Mouse (Mus musculus) liver, embryonic 14.5 days (tissue): ENCODE results near the gene Maml2. TPM values are rescaled to one million over a fixed set of nuclear protein-coding genes. Genes with fewer than 3 reads are reported as not detected.

Source experiments
- ATAC-seq: fragments of 200-750 bp; cut with Nextera tagmentation; 2 replicates; pipeline ENCODE4 v1.8.0; 2017; ENCODE audit warnings: moderate number of reproducible peaks, mild to moderate bottlenecking, moderate library complexity; ENCODE audit not compliant: insufficient read depth
- DNase-seq, 3 experiments: peaks; one replicate each; pipeline ENCODE4 v3.0.0-alpha.2; 2012 to 2013; ENCODE audit warnings: low read depth in 3 of 3, low spot score in 3 of 3
- H3K27ac ChIP-seq: fragments of 300-500 bp; sonication (generic); 2 replicates; pipeline ENCODE4 v1.5.1; 2014; ENCODE audit warnings: moderate library complexity, mild to moderate bottlenecking, control low read depth, inconsistent platforms
- H3K27me3 ChIP-seq: fragments of 300-500 bp; sonication (generic); 2 replicates; pipeline ENCODE4 v1.6.1; 2014; ENCODE audit warnings: mild to moderate bottlenecking, low read length, moderate library complexity; ENCODE audit not compliant: control insufficient read depth, insufficient read depth
- H3K36me3 ChIP-seq: fragments of 300-500 bp; sonication (generic); replicated peaks from 2 replicates; pipeline ENCODE4 v1.6.1; 2014; ENCODE audit warnings: low read depth; ENCODE audit not compliant: control insufficient read depth, insufficient read depth
- H3K4me1 ChIP-seq, 2 experiments: fragments of 200-500 bp in 1 of 2; fragments of 300-500 bp in 1 of 2; sonication (generic) in 1 of 2; replicated peaks; 2 replicates each; pipeline ENCODE4 v1.6.1; 2012 to 2014; ENCODE audit warnings: antibody characterized with exemption in 1 of 2, inconsistent platforms in 1 of 2, low read length in 1 of 2; ENCODE audit not compliant: control insufficient read depth in 2 of 2, insufficient read depth in 2 of 2
- H3K4me2 ChIP-seq: fragments of 300-500 bp; sonication (generic); 2 replicates; pipeline ENCODE4 v1.6.1; 2014; ENCODE audit warnings: low read depth, mild to moderate bottlenecking, control low read depth, moderate library complexity
- H3K4me3 ChIP-seq, 2 experiments: fragments of 200-500 bp in 1 of 2; fragments of 300-500 bp in 1 of 2; sonication (generic) in 1 of 2; 2 replicates each; pipeline ENCODE4 v1.5.1; 2012 to 2014; ENCODE audit warnings: low read depth in 2 of 2, low read length in 2 of 2, mild to moderate bottlenecking in 2 of 2, control low read depth in 1 of 2, inconsistent platforms in 1 of 2, moderate library complexity in 1 of 2; ENCODE audit not compliant: insufficient read depth in 1 of 2
- H3K9ac ChIP-seq: fragments of 300-500 bp; sonication (generic); replicated peaks from 2 replicates; pipeline ENCODE4 v1.6.1; 2014; ENCODE audit warnings: mild to moderate bottlenecking, control low read depth, moderate library complexity
- H3K9me3 ChIP-seq: fragments of 300-500 bp; sonication (generic); 2 replicates; pipeline ENCODE4 v1.6.1; 2016; ENCODE audit warnings: low read length, mixed read lengths; ENCODE audit not compliant: control insufficient read depth
- CTCF ChIP-seq: IDR thresholded peaks from 2 replicates; pipeline ENCODE4 v1.5.1; 2016; ENCODE audit warnings: antibody characterized with exemption, low read depth, control low read depth
- EP300 ChIP-seq: IDR thresholded peaks from 2 replicates; pipeline ENCODE4 v1.6.1; 2016; ENCODE audit warnings: antibody characterized with exemption, low read depth
- WGBS: fragments of 180-500 bp; shearing (Covaris S2); extraction: QIAGEN DNeasy Blood & Tissue Kit; methylation state at CpG from one replicate; pipeline ENCODE4 v1.1.7; 2014; ENCODE audit not compliant: insufficient replicate concordance; 5-methylcytosine and 5-hydroxymethylcytosine counted together
- polyA plus RNA-seq, 2 experiments: library from polyadenylated mRNA; depleted of rRNA in 1 of 2; stranded (reverse) in 1 of 2; unstranded in 1 of 2; fragments of >200 nt; fragmentation: Nextera tagmentation in 1 of 2; extraction: Ambion mirVana in 1 of 2; gene quantifications; 2 replicates each; pipeline versions ENCODE4 v1.2.1 to v1.2.3; 2012 to 2014

Gene Maml2
- polyA plus RNA-seq, 2 experiments, result 0.65 to 0.66 TPM

- Histone ChIP-seq H3K4me2 (no peak overlapping the region), H3K9me3 (no peaks in the 10 kb centered on the region), H3K4me1 (no peaks in the 10 kb centered on the region), H3K4me3 (no peak overlapping the region), H3K27ac (no peak overlapping the region), H3K9ac (no peak overlapping the region), H3K36me3 (no peaks in the 10 kb centered on the region), H3K27me3 (no peaks in the 10 kb centered on the region)
- WGBS, result 45% methylated on average over 8 of the region's 8 CpGs
- TF ChIP-seq EP300 (no peak), CTCF (no peak)
- ATAC-seq, result no peak
- no peak for DNase-seq
Measured at GRCm38 (mm10) chr9:13543167-13543566, 245.4 kb downstream of the Maml2 start.

GRCm38 (mm10) chr9:13544133-13544532, 246.4 kb downstream of the Maml2 start:
- WGBS, result 60% methylated on average over 8 of the region's 8 CpGs
- no peak for DNase-seq

GRCm38 (mm10) chr9:13545726-13546125, 248.0 kb downstream of the Maml2 start:
- H3K9ac ChIP-seq, result no peak overlapping the region
- no peaks in the 10 kb centered on the region for H3K27me3 ChIP-seq
- H3K4me2 ChIP-seq, result no peak overlapping the region
- H3K4me1 ChIP-seq, result no peaks in the 10 kb centered on the region
- H3K4me3 ChIP-seq, result no peak overlapping the region
- no peak overlapping the region for H3K27ac ChIP-seq
- no peaks in the 10 kb centered on the region for H3K36me3 ChIP-seq
- TF ChIP-seq CTCF, result no peak
- TF ChIP-seq EP300, result no peak
- no peak for ATAC-seq
- 40% methylated on average over 6 of the region's 6 CpGs for WGBS
- DNase-seq, result no peak
- H3K9me3 ChIP-seq, result no peaks in the 10 kb centered on the region

More at GRCm38 (mm10) chr9:13544133-13544532, 246.4 kb downstream of the Maml2 start:
- ATAC-seq, result no peak
- Histone ChIP-seq H3K9me3 (no peaks in the 10 kb centered on the region), H3K4me1 (no peaks in the 10 kb centered on the region), H3K36me3 (no peaks in the 10 kb centered on the region), H3K4me2 (no peak overlapping the region), H3K4me3 (no peak overlapping the region), H3K27ac (no peak overlapping the region), H3K27me3 (no peaks in the 10 kb centered on the region), H3K9ac (no peak overlapping the region)
- no peak for TF ChIP-seq EP300
- TF ChIP-seq CTCF, result no peak

DNA sequence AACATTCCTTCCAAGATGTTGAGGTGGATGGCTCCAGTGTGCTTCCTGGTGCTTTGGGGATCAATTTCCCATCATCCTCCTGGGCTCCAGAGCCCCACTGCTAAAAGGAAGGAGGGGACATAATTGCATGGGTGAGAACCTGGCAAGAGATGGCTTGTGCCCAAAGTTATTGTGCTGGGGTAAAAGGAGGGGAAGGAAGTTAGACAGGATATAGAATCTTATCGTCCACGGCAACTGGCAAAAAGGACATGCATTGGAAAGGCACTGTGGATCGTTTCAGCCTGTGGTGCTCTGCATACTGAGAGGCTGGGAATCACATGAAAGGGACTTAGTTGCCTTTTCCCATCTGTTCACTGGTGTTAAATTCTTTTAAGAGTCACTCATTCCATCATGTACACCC, 252.2 kb downstream of the Maml2 start:
- H3K36me3 ChIP-seq, result no peaks in the 10 kb centered on the region
- 14% methylated on average over 3 of the region's 3 CpGs for WGBS
- no peak overlapping the region for H3K4me3 ChIP-seq
- no peak overlapping the region for H3K27ac ChIP-seq
- no peak for ATAC-seq
- TF ChIP-seq EP300 (no peak), CTCF (no peak)
- H3K4me1 ChIP-seq, result no peaks in the 10 kb centered on the region
- H3K9ac ChIP-seq, result no peak overlapping the region
- no peaks in the 10 kb centered on the region for H3K9me3 ChIP-seq
- no peak for DNase-seq
- no peak overlapping the region for H3K4me2 ChIP-seq
- no peaks in the 10 kb centered on the region for H3K27me3 ChIP-seq

DNA sequence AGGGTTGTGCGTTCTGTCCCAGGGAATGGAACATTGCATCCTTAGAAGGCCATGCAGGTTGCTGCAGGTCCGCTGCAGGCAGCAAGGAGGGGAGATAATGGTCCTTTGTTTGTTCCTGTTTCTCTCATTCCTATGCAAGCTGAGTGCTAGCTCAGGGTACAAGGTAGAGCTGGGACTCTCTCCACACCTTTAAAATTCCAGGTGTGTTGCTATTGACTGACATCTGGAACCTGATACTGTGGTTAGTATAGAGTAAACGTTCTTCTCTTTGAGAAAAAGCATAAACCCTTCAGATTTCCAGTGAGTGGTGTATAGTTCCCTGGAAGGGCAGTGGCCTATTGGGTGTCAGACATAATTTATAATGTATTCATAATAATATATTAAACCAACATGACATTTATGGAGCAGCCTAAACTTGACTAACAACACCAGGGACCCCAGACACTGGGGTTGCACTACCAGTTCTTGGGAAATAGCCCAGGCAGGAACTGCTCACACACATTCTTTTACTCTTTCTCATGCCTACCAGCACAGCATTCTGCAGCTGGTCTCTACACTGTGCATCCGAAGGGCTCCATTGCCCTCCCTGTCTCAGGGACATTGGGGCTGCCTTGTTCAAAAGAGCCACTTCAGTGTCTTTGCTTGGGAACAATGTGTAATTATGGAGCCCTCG, 254.8 kb downstream of the Maml2 start:
- no peak for ATAC-seq

More for the DNA sequence above, 254.8 kb downstream of the Maml2 start:
- no peak for DNase-seq
- TF ChIP-seq CTCF (no peak), EP300 (no peak)
- Histone ChIP-seq H3K9me3 (no peaks in the 10 kb centered on the region), H3K9ac (no peak overlapping the region), H3K4me2 (no peak overlapping the region), H3K4me3 (no peak overlapping the region), H3K36me3 (no peaks in the 10 kb centered on the region), H3K27me3 (no peaks in the 10 kb centered on the region), H3K27ac (no peak overlapping the region), H3K4me1 (no peaks in the 10 kb centered on the region)
- 55% methylated on average over 5 of the region's 5 CpGs for WGBS
